Mouse (Mus musculus) liver, embryonic 14.5 days (tissue): ENCODE results near the gene Ndufaf2.

ENCODE experiments used
- CTCF ChIP-seq: IDR thresholded peaks from 2 replicates; pipeline ENCODE4 v1.5.1; 2016; ENCODE audit warnings: antibody characterized with exemption, low read depth, control low read depth
- EP300 ChIP-seq: IDR thresholded peaks from 2 replicates; pipeline ENCODE4 v1.6.1; 2016; ENCODE audit warnings: antibody characterized with exemption, low read depth

GRCm38 (mm10) chr13:108096446-108096845, 62.0 kb downstream of the Ndufaf2 start:
- no peak for TF ChIP-seq CTCF
- TF ChIP-seq EP300, result no peak
